Mouse (Mus musculus) heart, adult 2 months (tissue): Measurements from ENCODE around the gene Parp16. TPM values are rescaled to one million over a fixed set of nuclear protein-coding genes. Genes with fewer than 3 reads are reported as not detected.

ENCODE experiments used
- DNase-seq, 2 experiments: peaks; one replicate each; pipeline ENCODE4 v3.0.0; 2021
- H3K27ac ChIP-seq: fragments of 200-600 bp; 2 replicates; pipeline ENCODE4 v1.8.1; 2022
- H3K27me3 ChIP-seq: fragments of 200-500 bp; 2 replicates; pipeline ENCODE4 v1.6.1; 2012; ENCODE audit warnings: mild to moderate bottlenecking, low read length, inconsistent platforms, mixed read lengths; ENCODE audit not compliant: control insufficient read depth, insufficient read depth
- H3K36me3 ChIP-seq: fragments of 200-500 bp; 2 replicates; pipeline ENCODE4 v1.6.1; 2012; ENCODE audit warnings: low read length, inconsistent platforms; ENCODE audit not compliant: control insufficient read depth, insufficient read depth
- H3K4me1 ChIP-seq: fragments of 200-500 bp; 2 replicates; pipeline ENCODE4 v1.6.1; 2011; ENCODE audit warnings: low read length; ENCODE audit not compliant: control insufficient read depth, insufficient read depth
- H3K4me3 ChIP-seq: fragments of 200-600 bp; 2 replicates; pipeline ENCODE4 v1.8.1; 2022
- H3K79me2 ChIP-seq: fragments of 200-500 bp; replicated peaks from 2 replicates; pipeline ENCODE4 v1.6.1; 2012; ENCODE audit warnings: mild to moderate bottlenecking, inconsistent platforms, low read length, moderate library complexity, mixed read lengths; ENCODE audit not compliant: control insufficient read depth, insufficient read depth
- H3K9ac ChIP-seq: fragments of 200-500 bp; 2 replicates; pipeline ENCODE4 v1.6.1; 2012; ENCODE audit warnings: low read depth, mild to moderate bottlenecking, control low read depth, inconsistent platforms, low read length, mixed read lengths
- CTCF ChIP-seq: fragments of 200-600 bp; IDR thresholded peaks from 2 replicates; pipeline ENCODE4 v1.8.1; 2022; ENCODE audit warnings: antibody characterized with exemption, mild to moderate bottlenecking, moderate library complexity
- EP300 ChIP-seq: fragments of 200-500 bp; IDR thresholded peaks from 2 replicates; pipeline ENCODE4 v1.6.1; 2011; ENCODE audit warnings: low read depth, low read length, control low read depth; ENCODE audit not compliant: insufficient read depth
- POLR2A ChIP-seq: fragments of 200-500 bp; IDR thresholded peaks from 2 replicates; pipeline ENCODE4 v1.6.1; 2011; ENCODE audit warnings: mild to moderate bottlenecking, low read depth, low read length, control low read depth; ENCODE audit not compliant: insufficient read depth
- WGBS: fragments of 180-500 bp; shearing (Covaris S2); methylation state at CpG from one replicate; pipeline ENCODE4 v1.1.7; 2018; 5-methylcytosine and 5-hydroxymethylcytosine counted together
- intact Hi-C: fragments of 180-260 bp; cut with DNase I; formaldehyde crosslinking; loops from one replicate; pipeline ENCODE4 v1.15.1; 2025
- polyA plus RNA-seq: library from polyadenylated mRNA; depleted of rRNA; stranded (reverse); fragments of >200 nt; gene quantifications from 2 replicates; pipeline ENCODE4 v1.2.3, GENCODE M21; 2012
- total RNA-seq, 2 experiments: library from RNA; stranded (reverse); gene quantifications; 2 replicates each; pipeline ENCODE4 v1.2.3; 2021

Parp16 gene
- total and polyA plus RNA-seq, 3 experiments: 2.6 to 3.7 (median 3.1) TPM

- no peak for DNase-seq
- Histone ChIP-seq H3K4me3 (no peak overlapping the region), H3K27me3 (peaks cover 9% of the 10 kb centered on the region; the same call in 1 of the 2 replicates), H3K9ac (no peak overlapping the region), H3K79me2 (no peaks in the 10 kb centered on the region), H3K27ac (no peak overlapping the region), H3K4me1 (no peaks in the 10 kb centered on the region), H3K36me3 (no peaks in the 10 kb centered on the region)
- TF ChIP-seq POLR2A (no peak), CTCF (no peak), EP300 (no peak)
- 68% methylated on average over 9 of the region's 9 CpGs for WGBS
- intact Hi-C loops: no loop called here
Measured at GRCm38 (mm10) chr9:65166386-65166785, 28.8 kb upstream of the Parp16 start.

- intact Hi-C loops: loop anchor here (2.0 kb wide), 1 partner anchor 20 kb away; no protein-coding TSS in a partner anchor
- no peak for DNase-seq
- H3K9ac ChIP-seq: no peak overlapping the region
- WGBS: 49% methylated on average over 4 of the region's 6 CpGs
- no peaks in the 10 kb centered on the region for H3K36me3 ChIP-seq
- no peak overlapping the region for H3K4me3 ChIP-seq
- TF ChIP-seq POLR2A (no peak), CTCF (no peak)
- H3K79me2 ChIP-seq: no peaks in the 10 kb centered on the region
- no peak overlapping the region for H3K27ac ChIP-seq
- no peaks in the 10 kb centered on the region for H3K4me1 ChIP-seq
- no peaks in the 10 kb centered on the region for H3K27me3 ChIP-seq
Measured at GRCm38 (mm10) chr9:65168534-65168933, 26.6 kb upstream of the Parp16 start.

- H3K27ac ChIP-seq: no peak overlapping the region
- DNase-seq: no peak
- intact Hi-C loops: loop anchor here (2.0 kb wide), 1 partner anchor 20 kb away; no protein-coding TSS in a partner anchor
- no peak overlapping the region for H3K9ac ChIP-seq
- TF ChIP-seq EP300 (no peak), POLR2A (no peak), CTCF (no peak)
- H3K79me2 ChIP-seq: no peaks in the 10 kb centered on the region
- H3K4me3 ChIP-seq: no peak overlapping the region
- no peaks in the 10 kb centered on the region for H3K4me1 ChIP-seq
- no peaks in the 10 kb centered on the region for H3K27me3 ChIP-seq
- WGBS: 72% methylated on average over 4 of the region's 4 CpGs
- no peaks in the 10 kb centered on the region for H3K36me3 ChIP-seq
Measured at GRCm38 (mm10) chr9:65168952-65169351, 26.2 kb upstream of the Parp16 start.

GRCm38 (mm10) chr9:65172654-65173053, 22.5 kb upstream of the Parp16 start:
- no peak overlapping the region for H3K9ac ChIP-seq
- H3K27me3 ChIP-seq: no peaks in the 10 kb centered on the region
- no peak overlapping the region for H3K4me3 ChIP-seq
- TF ChIP-seq EP300 (no peak), CTCF (no peak), POLR2A (no peak)
- no peak overlapping the region for H3K27ac ChIP-seq
- WGBS: 66% methylated on average over 9 of the region's 9 CpGs
- DNase-seq: no peak
- intact Hi-C loops: no loop called here
- H3K36me3 ChIP-seq: no peaks in the 10 kb centered on the region
- no peaks in the 10 kb centered on the region for H3K79me2 ChIP-seq
- no peaks in the 10 kb centered on the region for H3K4me1 ChIP-seq

- Histone ChIP-seq H3K4me3 (no peak overlapping the region), H3K79me2 (no peaks in the 10 kb centered on the region), H3K27ac (no peak overlapping the region), H3K27me3 (no peaks in the 10 kb centered on the region), H3K9ac (no peak overlapping the region), H3K36me3 (no peaks in the 10 kb centered on the region), H3K4me1 (no peaks in the 10 kb centered on the region)
- no peak for TF ChIP-seq CTCF
- TF ChIP-seq EP300: no peak
- no peak for TF ChIP-seq POLR2A
- intact Hi-C loops: no loop called here
- WGBS: 68% methylated on average over 5 of the region's 5 CpGs
- no peak for DNase-seq
Measured at GRCm38 (mm10) chr9:65175234-65175938, 19.8 kb upstream of the Parp16 start.
